Mouse (Mus musculus) bone marrow macrophage, adult 2 months (primary cell): ENCODE measurements at regions not wholly inside any gene's neighbourhood (a gene's known extent, or its start where the extent isn't known, plus 50 kb on each side); places are given as distances from the start of the nearest gene placed in this dataset.

Experiments used
- H3K27ac ChIP-seq: 2 replicates; pipeline ENCODE4 v1.5.1; 2012; ENCODE audit warnings: low read depth, low read length; ENCODE audit not compliant: insufficient read depth
- H3K4me1 ChIP-seq: 2 replicates; pipeline ENCODE4 v1.6.1; 2012; ENCODE audit warnings: low read length; ENCODE audit not compliant: control insufficient read depth, insufficient read depth
- H3K4me3 ChIP-seq: 2 replicates; pipeline ENCODE4 v1.5.1; 2012; ENCODE audit warnings: mild to moderate bottlenecking, low read length, moderate library complexity; ENCODE audit not compliant: insufficient read depth
- CTCF ChIP-seq: IDR thresholded peaks from 2 replicates; pipeline ENCODE4 v1.5.1; 2012; ENCODE audit warnings: low read depth, mild to moderate bottlenecking, low read length, moderate library complexity
- POLR2A ChIP-seq: IDR thresholded peaks from 2 replicates; pipeline ENCODE4 v1.6.1; 2012; ENCODE audit warnings: mild to moderate bottlenecking, low read depth, low read length, borderline replicate concordance

DNA sequence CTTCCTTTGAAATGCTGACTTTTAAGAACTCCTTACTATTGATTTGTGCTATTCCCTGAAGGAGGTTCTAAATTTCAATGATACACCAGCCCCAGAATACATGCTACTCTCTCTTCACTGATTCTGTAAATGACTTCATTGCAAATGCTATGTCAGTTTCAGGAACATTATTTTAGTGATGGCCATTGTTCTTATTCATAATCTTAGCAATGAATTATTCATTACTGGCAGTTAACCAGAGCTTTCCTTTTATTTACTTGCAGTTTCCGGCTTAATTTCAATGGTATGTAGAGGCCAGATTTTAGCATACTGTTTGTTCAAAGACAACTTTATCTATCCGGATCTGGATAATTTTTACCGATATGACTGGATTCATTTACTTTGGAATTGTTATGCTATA, 114.1 kb upstream of the Arhgap18 start:
- Histone ChIP-seq H3K27ac (no peak overlapping the region), H3K4me1 (no peaks in the 10 kb centered on the region), H3K4me3 (no peak overlapping the region)
- TF ChIP-seq CTCF (no peak), POLR2A (no peak)

DNA sequence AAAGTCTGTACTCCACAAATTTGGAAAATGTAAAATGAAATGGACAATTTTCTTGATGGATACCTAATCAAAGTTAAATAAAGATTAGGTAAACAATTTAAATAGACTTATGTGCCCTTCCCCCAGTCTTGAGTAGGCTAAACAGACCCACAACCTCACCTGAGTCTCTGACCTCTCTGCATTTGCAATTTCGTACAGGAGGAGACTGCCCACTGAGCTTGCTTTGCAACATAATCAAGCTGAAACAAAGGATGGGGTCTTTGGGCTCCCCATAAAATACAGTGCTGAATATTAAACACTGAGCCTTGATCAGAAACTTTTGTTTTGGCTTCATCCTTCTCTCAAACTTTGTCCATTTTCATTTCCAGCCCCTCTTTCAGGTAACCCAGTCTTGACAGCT, 100.1 kb upstream of the Arhgap18 start:
- Histone ChIP-seq H3K4me1 (no peaks in the 10 kb centered on the region), H3K4me3 (no peak overlapping the region), H3K27ac (no peak overlapping the region)
- TF ChIP-seq CTCF, result no peak
- TF ChIP-seq POLR2A, result no peak

GRCm38 (mm10) chr10:26664270-26664669, 89.0 kb upstream of the Arhgap18 start:
- peaks cover 8% of the 10 kb centered on the region for H3K4me1 ChIP-seq
- no peak overlapping the region for H3K27ac ChIP-seq
- H3K4me3 ChIP-seq, result no peak overlapping the region
- TF ChIP-seq POLR2A (no peak), CTCF (no peak)

- TF ChIP-seq POLR2A (no peak), CTCF (no peak)
- Histone ChIP-seq H3K4me1 (no peaks in the 10 kb centered on the region; the same call in 1 of the 2 replicates), H3K27ac (no peak overlapping the region), H3K4me3 (no peak overlapping the region)
Measured at GRCm38 (mm10) chr10:26679500-26680227, 73.6 kb upstream of the Arhgap18 start.

GRCm38 (mm10) chr10:26694761-26695160, 58.5 kb upstream of the Arhgap18 start:
- TF ChIP-seq POLR2A (no peak), CTCF (no peak)
- no peak overlapping the region for H3K27ac ChIP-seq
- peaks cover 4% of the 10 kb centered on the region; the same call in 1 of the 2 replicates for H3K4me1 ChIP-seq
- no peak overlapping the region for H3K4me3 ChIP-seq

GRCm38 (mm10) chr10:26695212-26695933, 57.8 kb upstream of the Arhgap18 start:
- TF ChIP-seq CTCF, result no peak
- TF ChIP-seq POLR2A, result no peak
- no peak overlapping the region for H3K27ac ChIP-seq
- peaks cover 4% of the 10 kb centered on the region; the same call in 1 of the 2 replicates for H3K4me1 ChIP-seq
- peak overlapping the region; percentile 44 for H3K4me3 ChIP-seq
